Mouse (Mus musculus) lung, adult 2 months (tissue): ENCODE results near the gene Stk10. TPM values are rescaled to one million over a fixed set of nuclear protein-coding genes. Genes with fewer than 3 reads are reported as not detected.
"Not testable (repeated sequence)": the region's sequence is repeated elsewhere in the genome, so short reads cannot be mapped to it uniquely, and the experiment has no call there.

Experiments used
- DNase-seq: peaks from one replicate; pipeline ENCODE4 v3.0.0; 2022
- H3K4me1 ChIP-seq: fragments of 200-500 bp; 2 replicates; pipeline ENCODE4 v1.6.1; 2011; ENCODE audit warnings: low read length; ENCODE audit not compliant: control insufficient read depth, insufficient read depth
- H3K4me3 ChIP-seq: fragments of 200-500 bp; replicated peaks from 2 replicates; pipeline ENCODE3; 2011; ENCODE audit warnings: low read depth, mild to moderate bottlenecking, control low read depth, low read length; ENCODE audit errors: extremely low read depth
- CTCF ChIP-seq: fragments of 200-500 bp; IDR thresholded peaks from 2 replicates; pipeline ENCODE4 v1.5.1; 2011; ENCODE audit warnings: mild to moderate bottlenecking, low read length, control low read depth; ENCODE audit not compliant: insufficient read depth
- POLR2A ChIP-seq: fragments of 200-500 bp; IDR thresholded peaks from 2 replicates; pipeline ENCODE4 v1.6.1; 2011; ENCODE audit warnings: low read depth, mild to moderate bottlenecking, control low read depth, low read length, borderline replicate concordance; ENCODE audit errors: extremely low read depth
- WGBS: fragments of 180-500 bp; shearing (Covaris S2); methylation state at CpG from one replicate; pipeline ENCODE4 v1.1.7; 2018; 5-methylcytosine and 5-hydroxymethylcytosine counted together
- polyA plus RNA-seq: library from polyadenylated mRNA; depleted of rRNA; stranded (reverse); fragments of >200 nt; gene quantifications from 2 replicates; pipeline ENCODE4 v1.2.3, GENCODE M21; 2012

Gene Stk10
- polyA plus RNA-seq, 1 experiment, result 22.8 TPM

DNA sequence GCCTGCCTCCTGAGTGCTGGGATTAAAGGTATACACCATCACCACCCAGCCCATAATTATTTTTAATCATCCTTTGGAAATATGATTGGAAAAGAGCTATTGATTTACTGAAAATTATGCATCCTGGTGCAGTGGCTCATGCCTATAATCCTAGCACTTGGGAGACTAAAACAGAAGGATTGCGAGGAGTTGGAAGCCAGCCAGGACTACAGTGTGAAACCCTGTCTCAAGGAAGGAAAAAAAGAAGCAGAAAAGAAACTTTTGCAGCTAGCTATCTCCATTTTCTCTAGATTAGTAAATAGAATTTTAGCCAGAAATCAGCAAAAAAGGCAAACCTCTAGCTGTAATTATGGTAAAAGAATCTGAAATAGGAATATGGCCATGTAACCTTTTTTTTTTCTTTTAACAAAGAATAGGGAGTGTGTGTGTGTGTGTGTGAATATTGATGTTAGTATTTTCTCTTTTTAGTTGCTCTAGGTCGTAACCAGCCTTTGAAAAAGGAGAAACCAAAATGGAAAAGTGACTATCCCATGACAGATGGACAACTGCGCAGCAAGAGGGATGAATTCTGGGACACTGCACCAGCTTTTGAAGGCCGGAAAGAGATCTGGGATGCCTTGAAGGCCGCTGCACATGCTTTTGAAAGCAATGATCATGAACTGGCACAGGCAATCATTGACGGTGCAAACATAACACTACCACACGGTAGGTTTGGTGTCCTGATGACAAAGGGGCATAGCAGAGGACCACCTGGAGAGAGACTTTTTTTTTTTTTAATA, 34.2 kb upstream of the Stk10 start:
- 80% methylated on average over 7 of the region's 7 CpGs for WGBS
- DNase-seq, result no peak
- TF ChIP-seq POLR2A (no peak), CTCF (no peak)
- Histone ChIP-seq H3K4me3 (no peak overlapping the region), H3K4me1 (no peaks in the 10 kb centered on the region)

DNA sequence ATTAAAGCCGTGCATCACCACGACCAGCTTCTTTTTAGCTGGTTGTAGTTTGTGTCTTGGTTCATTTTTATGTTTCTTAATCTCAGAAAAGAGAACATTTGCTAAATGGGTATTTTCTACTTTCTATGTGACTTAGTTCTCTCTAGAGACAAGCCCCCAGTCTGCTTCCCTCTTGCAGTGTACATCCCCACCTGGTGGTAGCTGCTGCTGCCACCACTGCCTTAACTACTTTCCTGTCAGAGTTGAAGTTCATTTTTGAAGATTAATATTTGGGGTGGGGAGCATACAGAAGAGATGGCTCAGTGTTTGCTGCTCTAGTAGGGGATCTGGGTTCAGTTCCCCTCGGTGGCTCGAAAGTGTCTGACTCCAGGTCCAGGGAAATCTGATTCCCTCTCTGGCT, 33.2 kb upstream of the Stk10 start:
- 92% methylated on average over 4 of the region's 4 CpGs for WGBS
- no peak for DNase-seq
- TF ChIP-seq CTCF (no peak), POLR2A (no peak)
- H3K4me1 ChIP-seq, result no peaks in the 10 kb centered on the region
- no peak overlapping the region for H3K4me3 ChIP-seq

DNA sequence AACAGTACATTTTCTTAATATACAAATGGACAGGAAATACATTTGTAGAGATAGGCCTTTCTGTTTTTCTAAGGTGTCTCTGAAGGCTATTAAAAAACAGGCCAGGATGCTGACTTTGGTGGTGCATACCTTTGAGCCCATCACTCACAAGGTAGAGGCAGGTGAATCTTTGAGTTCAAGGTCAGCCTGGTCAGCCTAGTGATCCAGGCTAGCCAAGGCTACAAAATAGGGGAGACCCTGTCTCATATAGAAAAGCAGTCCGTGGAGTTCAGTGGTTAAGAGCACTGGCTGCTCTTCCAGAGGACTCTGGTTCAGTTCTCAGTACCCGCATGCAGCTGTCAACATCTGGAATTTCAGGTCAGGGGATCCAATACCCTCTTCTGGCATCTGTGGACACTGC, 29.4 kb upstream of the Stk10 start:
- Histone ChIP-seq H3K4me3 (no peak overlapping the region), H3K4me1 (no peaks in the 10 kb centered on the region)
- DNase-seq, result no peak
- TF ChIP-seq CTCF (no peak), POLR2A (no peak)
- 94% methylated on average over 2 of the region's 2 CpGs for WGBS

DNA sequence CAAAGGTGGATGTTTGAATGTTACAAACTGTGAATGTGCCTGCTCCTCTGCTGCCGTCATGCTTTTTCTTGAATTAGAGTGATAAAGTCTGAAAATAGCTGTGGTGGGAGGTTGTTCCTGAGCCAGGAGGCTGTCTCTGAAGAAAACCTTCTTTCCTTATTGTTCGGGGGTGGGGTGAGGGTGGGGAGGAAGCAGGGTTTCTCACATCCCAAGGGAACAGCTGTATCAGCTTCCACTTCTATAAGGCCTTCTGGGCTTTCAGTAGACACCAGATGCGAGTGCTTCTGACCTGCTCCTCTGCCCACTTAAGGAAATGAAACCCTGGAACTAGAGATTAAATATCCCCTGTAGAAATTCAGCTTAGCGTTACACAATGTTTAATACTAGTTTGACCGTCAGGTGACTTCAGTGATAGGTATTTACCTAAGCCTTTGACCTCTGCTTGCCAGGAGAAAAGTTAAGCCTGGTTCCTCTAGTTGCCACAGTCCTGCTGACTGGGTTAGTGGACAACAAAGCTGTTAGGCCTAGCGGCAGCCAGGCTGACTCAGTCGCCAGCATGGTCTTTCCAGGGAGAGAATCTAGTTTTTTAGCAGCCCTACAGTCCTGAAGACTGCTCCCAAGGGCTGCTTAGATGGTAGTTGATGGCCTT, 27.9 kb upstream of the Stk10 start:
- TF ChIP-seq POLR2A (no peak), CTCF (no peak)
- Histone ChIP-seq H3K4me3 (no peak overlapping the region), H3K4me1 (no peaks in the 10 kb centered on the region)
- 68% methylated on average over 7 of the region's 7 CpGs for WGBS
- no peak for DNase-seq

DNA sequence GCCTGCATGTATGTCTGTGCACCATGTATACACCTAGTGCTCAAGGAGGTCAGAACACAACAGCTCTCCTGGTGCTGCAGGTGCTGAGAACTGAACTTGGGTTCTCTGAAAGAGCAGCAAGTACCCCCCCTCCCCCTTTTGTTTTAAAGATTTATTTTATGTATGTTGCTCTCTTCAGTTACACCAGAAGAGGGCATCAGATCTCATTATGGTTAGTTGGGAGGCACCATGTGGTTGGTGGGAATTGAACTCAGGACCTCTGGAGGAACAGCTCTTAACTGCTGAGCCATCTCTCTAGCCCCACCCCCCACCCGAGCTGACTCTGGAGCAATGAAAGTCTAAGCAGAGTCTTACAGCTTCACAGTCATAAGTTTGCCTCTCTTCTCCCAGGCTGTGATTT, 22.2 kb upstream of the Stk10 start:
- H3K4me1 ChIP-seq, result no peaks in the 10 kb centered on the region
- DNase-seq, result no peak
- 78% methylated on average over 1 of the region's 1 CpGs for WGBS
- no peak overlapping the region for H3K4me3 ChIP-seq
- TF ChIP-seq POLR2A (no peak), CTCF (no peak)

DNA sequence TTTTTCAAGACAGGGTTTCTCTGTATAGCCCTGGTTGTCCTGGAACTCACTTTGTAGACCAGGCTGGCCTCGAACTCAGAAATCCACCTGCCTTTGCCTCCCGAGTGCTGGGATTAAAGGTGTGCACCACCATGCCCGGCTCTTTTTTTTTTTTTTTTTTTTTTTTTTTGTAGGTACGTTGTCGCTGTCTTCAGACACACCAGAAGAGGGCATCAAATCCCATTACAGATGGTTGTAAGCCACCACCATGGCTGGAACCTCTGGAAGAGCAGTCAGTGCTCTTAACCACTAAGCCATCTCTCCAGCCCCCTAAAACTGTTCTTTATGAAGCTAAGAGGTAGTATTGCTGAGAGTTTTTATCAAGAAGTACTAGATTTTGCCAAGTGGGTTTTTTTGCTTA, 18.3 kb upstream of the Stk10 start:
- DNase-seq, H3K4me3 ChIP-seq, H3K4me1 ChIP-seq: not testable (repeated sequence)
- 94% methylated on average over 4 of the region's 5 CpGs for WGBS

DNA sequence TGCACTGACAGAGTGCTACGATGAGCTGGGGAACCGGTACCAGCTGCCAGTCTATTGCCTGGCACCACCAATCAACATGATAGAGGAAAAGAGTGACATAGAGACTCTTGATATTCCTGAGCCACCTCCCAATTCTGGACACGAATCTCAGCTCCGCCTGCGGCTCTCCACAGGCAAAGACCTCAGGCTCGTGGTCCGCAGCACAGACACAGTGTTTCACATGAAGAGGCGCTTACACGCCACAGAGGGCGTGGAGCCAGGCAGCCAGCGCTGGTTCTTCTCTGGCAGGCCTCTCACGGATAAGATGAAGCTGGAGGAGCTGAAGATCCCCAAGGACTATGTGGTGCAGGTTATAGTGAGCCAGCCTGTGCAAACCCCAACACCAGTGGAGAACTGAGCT, 17.0 kb upstream of the Stk10 start:
- H3K4me1 ChIP-seq, result no peaks in the 10 kb centered on the region
- 87% methylated on average over 12 of the region's 12 CpGs for WGBS
- H3K4me3 ChIP-seq, result no peak overlapping the region
- DNase-seq, result no peak
- no peak for TF ChIP-seq CTCF
- no peak for TF ChIP-seq POLR2A

DNA sequence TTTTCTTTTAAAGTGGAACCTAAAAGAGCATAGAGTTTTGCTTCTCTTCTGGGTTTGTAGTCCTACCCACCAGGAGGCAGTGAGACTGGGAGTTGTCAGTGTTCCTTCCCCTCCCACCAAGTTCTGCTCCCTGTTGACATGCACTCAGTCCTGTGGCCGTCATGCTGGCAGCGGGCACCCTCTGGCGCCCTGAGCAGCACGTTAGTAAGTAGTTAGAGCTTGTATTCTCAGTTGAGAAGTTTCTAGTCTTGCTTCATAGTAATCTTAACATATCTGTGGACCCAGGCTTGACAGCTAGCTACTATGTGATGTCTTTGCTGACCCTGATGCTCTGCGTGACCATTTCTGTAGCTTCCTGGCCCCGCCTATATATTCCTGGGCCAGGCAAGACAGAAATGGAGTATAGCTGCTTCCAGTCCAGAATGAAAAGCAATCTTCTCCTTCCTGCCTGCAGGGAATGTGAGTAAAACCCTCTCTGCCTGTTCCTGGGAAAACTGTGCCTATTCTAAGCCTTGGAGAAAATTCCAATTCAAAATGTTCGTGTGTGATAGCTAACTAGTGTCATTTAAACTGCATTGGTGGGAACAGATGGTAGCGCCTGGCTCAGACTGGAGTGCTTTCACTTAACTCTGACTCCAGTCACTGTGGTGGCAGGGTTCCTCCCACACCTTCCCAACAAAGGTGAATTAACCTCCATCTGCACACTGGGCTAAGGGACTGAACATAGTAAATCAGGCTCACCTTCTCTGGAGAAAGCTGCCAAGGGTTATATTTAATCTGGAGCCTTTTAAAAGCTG, 16.0 kb upstream of the Stk10 start:
- no peak for DNase-seq
- WGBS, result 87% methylated on average over 8 of the region's 8 CpGs
- H3K4me3 ChIP-seq, result no peak overlapping the region
- no peaks in the 10 kb centered on the region for H3K4me1 ChIP-seq
- TF ChIP-seq POLR2A, result no peak
- no peak for TF ChIP-seq CTCF

DNA sequence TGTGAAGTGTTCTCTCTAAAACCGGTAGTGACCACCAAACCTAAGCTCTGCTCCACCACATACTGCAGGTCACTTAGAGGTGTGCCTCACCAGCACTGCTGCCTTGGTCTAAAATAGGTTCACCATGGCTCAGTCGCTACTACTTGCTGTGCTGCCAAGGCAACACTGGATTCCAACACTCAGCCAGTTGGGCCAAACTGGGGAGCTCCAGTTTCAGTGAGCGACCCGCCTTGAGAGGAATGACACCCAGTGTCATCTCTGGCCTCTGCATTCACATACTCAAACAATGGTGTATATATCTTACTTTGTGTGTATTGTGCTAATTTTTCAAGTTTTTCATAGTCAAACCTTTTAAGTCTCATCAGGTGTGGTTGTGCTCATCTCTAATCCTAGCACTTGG, 14.3 kb upstream of the Stk10 start:
- WGBS, result 88% methylated on average over 4 of the region's 4 CpGs
- DNase-seq, result no peak
- Histone ChIP-seq H3K4me1 (no peaks in the 10 kb centered on the region), H3K4me3 (no peak overlapping the region)
- TF ChIP-seq POLR2A (no peak), CTCF (no peak)

DNA sequence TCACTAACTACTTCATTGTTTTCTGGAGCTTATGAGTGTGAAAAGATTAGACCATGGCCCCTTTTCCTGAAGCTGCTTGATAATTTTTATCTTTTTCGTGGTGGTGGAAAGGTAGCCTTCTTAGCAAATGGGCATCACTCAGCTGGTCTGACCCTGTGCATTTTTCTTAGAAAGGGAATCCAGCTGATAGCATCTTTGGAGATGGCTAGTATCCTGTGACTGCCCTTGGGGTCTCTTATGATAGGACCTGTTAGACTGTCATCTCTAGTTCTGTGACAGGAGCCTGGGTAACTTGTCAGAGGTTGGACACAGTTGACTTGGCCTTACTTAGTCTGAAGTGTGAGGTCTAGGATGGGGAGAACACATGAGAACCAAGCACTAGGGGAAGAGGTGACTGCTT, 13.8 kb upstream of the Stk10 start:
- no peak for TF ChIP-seq CTCF
- no peak for TF ChIP-seq POLR2A
- DNase-seq, result no peak
- Histone ChIP-seq H3K4me1 (no peaks in the 10 kb centered on the region), H3K4me3 (no peak overlapping the region)
- WGBS, result 90% methylated on average over 1 of the region's 1 CpGs
